Mouse (Mus musculus) heart, postnatal 10 days (tissue): ENCODE results near the gene C6. TPM values are rescaled to one million over a fixed set of nuclear protein-coding genes. Genes with fewer than 3 reads are reported as not detected.

Experiments
- DNase-seq, 2 experiments: peaks; one replicate each; pipeline ENCODE4 v3.0.0; 2021
- intact Hi-C: fragments of 180-260 bp; cut with DNase I; formaldehyde crosslinking; loops from one replicate; pipeline ENCODE4 v1.15.1; 2025
- total RNA-seq, 2 experiments: library from RNA; stranded (reverse); gene quantifications; 2 replicates each; pipeline ENCODE4 v1.2.3; 2021

The C6 gene
- total RNA-seq, result not detected

DNA sequence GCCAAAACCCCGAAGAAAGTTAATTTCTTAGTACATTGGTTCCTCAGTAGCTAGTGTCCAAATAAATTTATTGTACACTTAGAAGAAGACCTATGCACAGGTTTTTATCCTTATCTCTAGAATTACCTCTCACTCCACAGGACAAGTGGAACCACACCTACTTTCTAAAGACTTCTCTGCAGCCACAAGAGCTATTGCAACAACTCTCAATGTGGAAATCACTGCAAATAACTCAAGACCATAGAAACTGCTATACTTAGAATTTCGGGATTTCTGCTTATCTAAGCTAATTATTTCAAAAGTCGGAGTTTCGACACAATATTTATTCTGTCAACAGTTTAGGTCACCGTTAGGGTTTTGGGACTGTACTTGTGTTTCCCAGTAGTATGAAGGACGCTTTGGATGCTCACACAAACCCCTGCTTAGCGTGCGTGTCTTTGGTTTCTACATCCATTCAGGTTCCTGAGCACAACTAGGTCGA lies at the start of gene C6:
Gene C6, plus strand, starts transcription at position 346 of the 481 bp plus-strand sequence.
- no peak for DNase-seq
- intact Hi-C loops, result no loop called here

DNA sequence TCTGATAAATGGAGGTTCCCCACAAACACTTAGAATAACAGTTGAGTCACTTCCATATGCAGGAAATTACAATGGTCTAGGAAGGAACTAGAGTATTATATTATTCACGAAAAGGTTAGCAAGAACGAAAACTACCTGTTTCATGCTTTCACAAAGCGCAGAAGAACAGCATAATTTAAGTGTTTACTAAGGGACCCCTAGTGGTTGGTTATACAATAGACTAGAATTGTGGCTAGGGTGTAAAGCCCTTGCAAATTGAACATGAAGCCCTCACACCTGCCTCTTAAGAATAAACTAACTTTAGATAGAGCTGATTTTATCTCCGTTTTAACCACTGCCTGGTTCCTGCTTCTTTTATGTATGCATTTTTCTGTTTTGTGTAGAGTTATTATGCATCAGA lies 29.4 kb upstream of the C6 start:
- intact Hi-C loops, result no loop called here

DNA sequence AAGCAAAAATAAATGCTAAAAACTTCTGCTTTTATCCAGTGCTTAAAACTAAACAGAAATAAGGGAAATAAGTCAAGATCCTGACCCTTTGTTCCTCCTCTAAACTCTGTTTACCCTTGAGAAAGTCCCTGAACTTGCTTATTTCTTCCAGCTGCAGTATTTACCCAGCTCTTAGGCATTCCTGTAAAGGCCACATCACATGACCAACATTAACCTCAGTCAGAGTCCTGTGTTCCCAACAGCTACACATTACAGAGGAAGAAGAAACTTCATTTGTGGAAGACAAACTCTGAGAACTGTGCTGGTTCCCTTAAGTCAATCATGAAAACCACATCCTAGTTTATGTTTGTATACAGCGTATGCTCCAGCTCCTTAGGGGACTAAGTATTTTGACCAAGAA lies 7.2 kb downstream of the C6 start:
- DNase-seq, result no peak
- intact Hi-C loops, result no loop called here

More for the DNA sequence above, 29.4 kb upstream of the C6 start:
- no peak for DNase-seq

- intact Hi-C loops, result no loop called here
Observed at GRCm38 (mm10) chr15:4734996-4735609, 8.1 kb downstream of the C6 start.

DNA sequence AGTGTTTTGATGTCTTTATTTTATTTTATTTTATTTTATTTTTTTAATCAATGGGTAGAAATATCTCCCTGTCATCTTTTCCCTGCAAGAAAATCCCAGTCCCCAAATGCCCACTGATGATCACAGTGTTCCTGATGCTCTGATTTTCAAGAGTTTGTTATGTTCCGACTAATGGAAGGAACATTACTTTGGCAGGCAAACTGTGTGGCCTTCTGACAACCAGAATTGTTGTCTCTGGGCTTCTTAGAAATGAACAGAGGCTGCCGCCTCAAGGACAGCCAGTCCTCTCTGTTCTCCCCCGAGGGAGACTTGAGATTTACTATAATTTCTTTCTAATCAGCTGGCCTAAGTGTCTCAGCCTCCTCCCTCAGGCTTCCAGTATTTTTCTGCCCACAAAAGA lies 20.7 kb downstream of the C6 start:
- intact Hi-C loops, result no loop called here
- no peak for DNase-seq

More at GRCm38 (mm10) chr15:4734996-4735609, 8.1 kb downstream of the C6 start:
- DNase-seq, result no peak

GRCm38 (mm10) chr15:4790378-4790777 lies 63.4 kb downstream of the C6 start:
- no peak for DNase-seq
- intact Hi-C loops, result no loop called here

- DNase-seq, result peak in 1 of 2 experiments; percentile 20
- intact Hi-C loops, result no loop called here
Observed at GRCm38 (mm10) chr15:4796861-4797260, 69.9 kb downstream of the C6 start.

DNA sequence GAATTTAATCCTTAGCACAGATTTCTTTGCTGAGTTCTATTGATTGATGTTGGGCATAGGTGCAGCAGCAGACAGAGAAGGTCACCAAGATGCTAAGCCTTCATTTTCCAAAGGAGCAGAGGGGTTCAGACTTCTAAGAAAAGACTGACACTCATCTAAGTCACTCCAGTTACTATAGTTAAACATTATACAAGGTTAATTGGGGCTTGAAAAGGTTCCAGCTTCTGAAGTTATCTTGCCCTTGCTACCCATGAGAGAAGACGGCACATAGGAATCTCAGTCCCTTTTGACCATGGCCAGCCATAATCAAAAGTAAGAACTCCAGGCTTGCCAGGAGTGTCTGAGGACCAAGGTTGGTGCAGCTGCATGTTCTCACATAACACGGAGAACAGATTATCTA lies 77.3 kb downstream of the C6 start:
- DNase-seq, result no peak
- intact Hi-C loops, result no loop called here

DNA sequence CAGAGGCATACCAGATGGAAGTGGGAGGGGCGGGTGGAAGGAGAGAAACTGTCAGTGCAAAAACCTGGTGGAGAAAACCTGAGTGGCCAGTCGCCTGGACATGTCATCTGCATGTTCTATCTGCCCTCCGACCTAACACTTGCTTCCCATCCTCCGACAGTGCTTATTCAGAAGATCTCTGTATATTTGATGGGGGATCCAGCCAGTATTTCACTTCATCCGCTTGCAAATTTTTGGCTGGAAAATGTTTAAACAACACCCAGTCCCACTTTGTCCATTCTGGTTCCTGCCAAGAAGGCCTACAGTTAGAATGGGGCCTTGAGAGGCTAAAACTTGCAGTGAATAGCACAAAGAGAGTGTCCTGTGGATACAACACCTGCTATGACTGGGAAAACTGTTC lies 81.2 kb downstream of the C6 start:
- intact Hi-C loops, result no loop called here
- DNase-seq, result no peak

GRCm38 (mm10) chr15:4814976-4815375 lies 88.0 kb downstream of the C6 start:
- intact Hi-C loops, result no loop called here
- DNase-seq, result no peak

DNA sequence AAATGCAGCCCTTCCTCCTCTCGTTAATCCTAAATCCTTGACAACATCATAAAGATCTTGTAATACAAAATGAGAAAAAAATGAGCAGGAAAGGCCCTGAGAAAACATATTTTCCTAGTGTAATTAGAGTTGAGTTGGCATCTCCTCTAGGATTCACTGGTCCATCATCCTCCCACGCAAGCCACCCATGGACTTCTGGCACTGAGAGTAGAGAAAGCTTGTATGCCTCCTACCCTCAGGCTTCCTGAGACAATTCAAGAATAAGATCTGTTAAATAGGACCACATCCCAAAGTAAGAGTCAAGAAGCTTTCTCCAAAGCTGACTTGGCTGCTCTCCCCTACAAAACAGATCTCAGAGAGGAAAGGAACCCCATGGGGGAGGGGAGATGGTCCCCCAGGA lies 88.7 kb downstream of the C6 start:
- no peak for DNase-seq
- intact Hi-C loops, result no loop called here

DNA sequence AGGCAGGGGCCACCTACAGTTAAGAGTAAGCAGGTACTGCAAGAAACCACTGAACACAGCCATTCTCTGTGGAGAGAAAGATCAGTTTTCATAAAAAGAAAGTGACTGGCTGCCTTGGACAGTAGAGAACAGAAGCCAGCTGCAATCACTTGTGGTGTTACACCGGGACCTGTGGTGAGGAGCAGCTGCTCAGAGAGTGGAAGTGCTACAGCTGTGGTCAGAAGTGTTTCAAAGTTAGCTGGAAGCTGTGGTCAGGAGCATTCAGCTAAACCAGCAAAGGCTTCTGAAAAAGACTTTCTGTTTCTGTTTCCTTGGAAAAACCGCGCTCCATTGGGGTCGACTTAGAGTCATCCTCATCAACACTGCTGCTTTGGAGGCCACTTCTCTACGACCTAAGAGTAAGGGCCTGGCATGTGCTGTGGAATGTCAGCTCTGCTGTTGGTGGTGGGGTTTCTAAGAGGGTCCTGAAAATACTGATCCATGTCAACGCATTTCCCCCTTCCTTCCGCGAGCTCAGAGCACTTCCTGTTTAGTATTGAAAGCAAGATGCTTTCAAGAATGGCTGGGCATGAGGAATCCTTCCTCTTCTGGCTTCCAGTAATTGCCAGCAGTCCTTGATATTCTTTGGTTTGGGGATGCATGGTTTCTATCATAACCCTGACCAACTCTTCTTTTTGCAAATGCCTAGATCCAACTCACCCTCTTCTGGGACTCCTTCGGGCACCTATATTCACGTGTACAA lies 89.9 kb downstream of the C6 start:
- intact Hi-C loops, result no loop called here
- DNase-seq, result peak; percentile 45 to 47

DNA sequence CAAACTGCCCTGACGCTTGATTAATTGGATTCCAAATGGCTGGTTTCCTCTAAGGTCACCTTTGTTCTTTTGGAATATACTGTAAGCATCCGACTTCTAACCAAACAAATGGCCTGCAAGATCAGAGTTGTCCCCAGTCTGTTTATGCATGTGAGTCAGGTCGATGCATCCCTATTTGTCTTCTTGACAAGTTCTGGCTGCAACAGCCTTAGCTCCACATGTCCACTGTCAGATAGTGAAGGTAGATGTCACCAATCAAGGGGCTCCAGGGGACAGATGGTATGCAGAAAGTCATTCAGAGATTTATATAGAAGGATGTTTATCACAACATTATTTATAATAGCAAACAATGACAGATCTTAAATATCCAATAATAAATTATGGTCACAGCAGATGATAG lies 91.5 kb downstream of the C6 start:
- DNase-seq, result no peak
- intact Hi-C loops, result no loop called here

DNA sequence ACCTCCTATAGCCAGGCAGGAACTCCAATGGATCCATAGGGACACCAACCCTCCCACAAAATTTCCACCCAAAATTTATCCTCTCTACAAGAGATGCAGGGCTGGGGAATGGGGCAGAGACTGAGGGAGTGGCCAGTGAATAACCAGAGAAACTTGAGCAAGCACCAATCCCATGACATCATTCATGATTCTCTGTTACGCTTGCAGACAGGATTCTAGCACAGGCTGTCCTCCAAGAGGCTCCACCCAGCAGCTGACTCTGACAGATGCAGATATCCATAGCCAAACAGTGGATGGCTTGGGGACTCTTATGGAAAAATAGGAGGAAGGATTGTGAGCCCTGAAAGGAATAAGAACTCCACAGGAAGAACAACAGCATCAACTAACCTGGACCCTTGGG lies 94.2 kb downstream of the C6 start:
- no peak for DNase-seq
- intact Hi-C loops, result no loop called here

GRCm38 (mm10) chr15:4821824-4822223 lies 94.8 kb downstream of the C6 start:
- intact Hi-C loops, result no loop called here
- no peak for DNase-seq

DNA sequence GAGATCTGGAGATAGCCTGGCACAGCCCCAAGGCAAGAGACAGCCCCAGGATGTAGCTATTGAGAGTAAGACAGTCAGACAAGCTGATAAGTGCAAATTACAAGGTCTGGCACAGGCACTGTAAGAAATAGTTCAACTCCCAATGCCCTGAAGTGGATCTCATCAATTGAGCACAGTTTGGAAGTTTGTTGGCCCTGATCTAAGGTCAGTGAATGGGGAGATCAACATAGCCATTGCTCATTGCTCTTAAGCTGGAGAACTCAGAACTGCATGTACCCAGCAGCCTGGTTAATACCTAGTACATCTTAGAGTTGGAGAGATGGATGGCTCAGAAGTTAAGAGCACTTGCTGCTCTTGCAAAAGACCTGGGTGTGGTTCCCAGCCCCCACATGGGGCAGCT lies 100.8 kb downstream of the C6 start:
- intact Hi-C loops, result no loop called here
- DNase-seq, result no peak

GRCm38 (mm10) chr15:4836354-4836753 lies 109.4 kb downstream of the C6 start:
- no peak for DNase-seq
- intact Hi-C loops, result no loop called here

- intact Hi-C loops, result no loop called here
- no peak for DNase-seq
Observed at GRCm38 (mm10) chr15:4850015-4850414, 123.0 kb downstream of the C6 start.
